Mouse (Mus musculus) intestine, postnatal 0 days (tissue): ENCODE measurements around the gene Camta1. TPM values are rescaled to one million over a fixed set of nuclear protein-coding genes. Genes with fewer than 3 reads are reported as not detected.

Experiments
- ATAC-seq: fragments of 200-750 bp; cut with Nextera tagmentation; 2 replicates; pipeline ENCODE4 v1.8.0; 2017; ENCODE audit warnings: mild to moderate bottlenecking, moderate TSS enrichment, moderate library complexity
- H3K27ac ChIP-seq: fragments of 300-500 bp; sonication (generic); 2 replicates; pipeline ENCODE4 v1.5.1; 2014; ENCODE audit warnings: mild to moderate bottlenecking, low read depth, low read length, moderate library complexity
- H3K27me3 ChIP-seq: fragments of 300-500 bp; sonication (generic); replicated peaks from 2 replicates; pipeline ENCODE4 v1.6.1; 2014; ENCODE audit warnings: low read length, mixed read lengths; ENCODE audit not compliant: control insufficient read depth, insufficient read depth
- H3K36me3 ChIP-seq: fragments of 300-500 bp; sonication (generic); 2 replicates; pipeline ENCODE4 v1.6.1; 2014; ENCODE audit warnings: mild to moderate bottlenecking, moderate library complexity; ENCODE audit not compliant: control insufficient read depth, insufficient read depth
- H3K4me1 ChIP-seq: fragments of 300-500 bp; sonication (generic); replicated peaks from 2 replicates; pipeline ENCODE4 v1.6.1; 2014; ENCODE audit warnings: antibody characterized with exemption, low read length, mixed read lengths; ENCODE audit not compliant: control insufficient read depth, insufficient read depth
- H3K4me2 ChIP-seq: fragments of 300-500 bp; sonication (generic); replicated peaks from 2 replicates; pipeline ENCODE4 v1.6.1; 2014; ENCODE audit warnings: low read depth, mild to moderate bottlenecking, moderate library complexity
- H3K4me3 ChIP-seq: fragments of 300-500 bp; sonication (generic); 2 replicates; pipeline ENCODE4 v1.5.1; 2014; ENCODE audit warnings: low read depth, low read length
- H3K9ac ChIP-seq: fragments of 300-500 bp; sonication (generic); 2 replicates; pipeline ENCODE4 v1.6.1; 2014; ENCODE audit warnings: mild to moderate bottlenecking, low read depth, low read length
- H3K9me3 ChIP-seq: fragments of 300-500 bp; sonication (generic); 2 replicates; pipeline ENCODE4 v1.6.1; 2016; ENCODE audit warnings: mixed run types; ENCODE audit not compliant: control insufficient read depth
- CTCF ChIP-seq: sonication (generic); IDR thresholded peaks from 2 replicates; pipeline ENCODE4 v1.5.1; 2016; ENCODE audit warnings: low read depth, mild to moderate bottlenecking, control low read depth, antibody characterized with exemption, moderate library complexity
- WGBS: fragments of 180-500 bp; shearing (Covaris S2); extraction: QIAGEN DNeasy Blood & Tissue Kit; methylation state at CpG from one replicate; pipeline ENCODE4 v1.1.7; 2014; 5-methylcytosine and 5-hydroxymethylcytosine counted together
- polyA plus RNA-seq: library from polyadenylated mRNA; unstranded; fragments of >200 nt; fragmentation: Nextera tagmentation; extraction: Ambion mirVana; gene quantifications from 2 replicates; pipeline ENCODE4 v1.2.1, GENCODE M21; 2015

Gene Camta1
- polyA plus RNA-seq, 1 experiment from 2014 or later, result 54.1 TPM

- WGBS, result 58% methylated on average over 17 of the region's 17 CpGs
- no peak for ATAC-seq
- 0 out of 2 replicates have a peak, but pooled peaks cover 3% of the 10 kb centered on the region for H3K4me1 ChIP-seq
- no peak overlapping the region for H3K4me2 ChIP-seq
- no peaks in the 10 kb centered on the region for H3K9me3 ChIP-seq
- H3K27ac ChIP-seq, result no peak overlapping the region
- H3K9ac ChIP-seq, result no peak overlapping the region
- H3K4me3 ChIP-seq, result no peak overlapping the region
- H3K27me3 ChIP-seq, result no peaks in the 10 kb centered on the region
- no peak for TF ChIP-seq CTCF
- H3K36me3 ChIP-seq, result peaks cover 43% of the 10 kb centered on the region
Measured at GRCm38 (mm10) chr4:150869276-150870197, 992.1 kb downstream of the Camta1 start.

- H3K4me2 ChIP-seq, result no peak overlapping the region
- TF ChIP-seq CTCF, result no peak
- 0 out of 2 replicates have a peak, but pooled peaks cover 3% of the 10 kb centered on the region for H3K4me1 ChIP-seq
- H3K36me3 ChIP-seq, result peaks cover 45% of the 10 kb centered on the region
- no peak overlapping the region for H3K27ac ChIP-seq
- 61% methylated on average over 2 of the region's 2 CpGs for WGBS
- no peak for ATAC-seq
- H3K4me3 ChIP-seq, result no peak overlapping the region
- no peaks in the 10 kb centered on the region for H3K9me3 ChIP-seq
- H3K27me3 ChIP-seq, result no peaks in the 10 kb centered on the region
- H3K9ac ChIP-seq, result no peak overlapping the region
Measured at GRCm38 (mm10) chr4:150868859-150869258, 992.8 kb downstream of the Camta1 start.

- Histone ChIP-seq H3K4me2 (no peak overlapping the region), H3K4me1 (0 out of 2 replicates have a peak, but pooled peaks cover 3% of the 10 kb centered on the region), H3K9me3 (no peaks in the 10 kb centered on the region), H3K27me3 (no peaks in the 10 kb centered on the region), H3K36me3 (peaks cover 45% of the 10 kb centered on the region), H3K4me3 (no peak overlapping the region), H3K9ac (no peak overlapping the region), H3K27ac (no peak overlapping the region)
- WGBS, result 77% methylated on average over 6 of the region's 6 CpGs
- no peak for TF ChIP-seq CTCF
- ATAC-seq, result no peak
Measured at GRCm38 (mm10) chr4:150868161-150868560, 993.5 kb downstream of the Camta1 start.

Other genes starting within 250 kb of the Camta1 start
- 25.7 and 29.7 TPM in 2 replicates for gene Dnajc11, start 71.8 kb upstream of the Camta1 start, polyA plus RNA-seq
- 15.4 and 16.6 TPM in 2 replicates for gene Thap3, start 127.1 kb upstream of the Camta1 start, polyA plus RNA-seq
- gene Phf13, start 134.4 kb upstream of the Camta1 start, polyA plus RNA-seq, result 10.6 and 11.0 TPM in 2 replicates
- 5.3 and 5.8 TPM in 2 replicates for gene Klhl21, start 146.9 kb upstream of the Camta1 start, polyA plus RNA-seq
- gene Zbtb48, start 165.8 kb upstream of the Camta1 start, polyA plus RNA-seq, result 6.7 and 7.6 TPM in 2 replicates
- gene Tas1r1, start 176.7 kb upstream of the Camta1 start, polyA plus RNA-seq, result 0.08 TPM in 1 of 2 replicates, not detected in the other
- 9.7 and 10.7 TPM in 2 replicates for gene Nol9, start 177.4 kb upstream of the Camta1 start, polyA plus RNA-seq
- 14.0 and 19.6 TPM in 2 replicates for gene Plekhg5, start 210.6 kb upstream of the Camta1 start, polyA plus RNA-seq